Mouse (Mus musculus): ENCODE results near the gene Tex33.

- no peak for TF ChIP-seq POLR2A (IDR thresholded peaks at IDR 0.05; ENCODE audit: borderline replicate concordance, extremely low read depth, insufficient read depth, insufficient read length, poor library complexity, severe bottlenecking)
- no peak for TF ChIP-seq CTCF (IDR thresholded peaks at IDR 0.05; ENCODE audit: borderline replicate concordance, extremely low read depth, insufficient read depth, insufficient read length)
Measured at GRCm38 (mm10) chr15:78369641-78370040, 26.1 kb downstream of the Tex33 start.
